Mouse (Mus musculus) left cerebral cortex, adult 18-20 months (tissue): ENCODE measurements around the gene Ube2o. TPM values are rescaled to one million over a fixed set of nuclear protein-coding genes. Genes with fewer than 3 reads are reported as not detected.

Source experiments
- DNase-seq, 2 experiments: peaks; one replicate each; pipeline ENCODE4 v3.0.0; 2021 to 2022; ENCODE audit warnings: low spot score in 2 of 2, mixed read lengths in 1 of 2
- long read RNA-seq, 2 experiments: library from polyadenylated mRNA; stranded (forward); transcript quantifications; one replicate each; pipeline ENCODE4 v2.0.0; 2021
- total RNA-seq, 2 experiments: library from RNA; stranded (reverse); gene quantifications; 2 replicates each; pipeline ENCODE4 v1.2.3; 2021

The Ube2o gene
- 100 to 1,000 TPM; 123 TPM for total RNA-seq
- long read RNA-seq, experiment 1, full-length matches to known transcripts, result 28 of 98 reads
- long read RNA-seq, experiment 1, partial matches to known transcripts, result 21 of 98 reads
- long read RNA-seq, experiment 1, other reads (novel, unspliced or antisense), result 49 of 98 reads
- long read RNA-seq, experiment 2, full-length matches to known transcripts, result 14 of 69 reads
- long read RNA-seq, experiment 2, partial matches to known transcripts, result 19 of 69 reads
- long read RNA-seq, experiment 2, other reads (novel, unspliced or antisense), result 36 of 69 reads

GRCm38 (mm10) chr11:116581376-116581814, at the start of gene Ube2o:
Gene Ube2o, minus strand, starts transcription at chr11:116581447.
- DNase-seq, result peak; percentile 84 to 90

- no peak for DNase-seq
Observed at GRCm38 (mm10) chr11:116630171-116630965, 49.1 kb upstream of the Ube2o start.

GRCm38 (mm10) chr11:116629472-116629871, 48.2 kb upstream of the Ube2o start:
- DNase-seq, result no peak

- peak; percentile 89 to 95 for DNase-seq
Observed at GRCm38 (mm10) chr11:116628712-116629111, 47.5 kb upstream of the Ube2o start.

GRCm38 (mm10) chr11:116627072-116628020, 46.1 kb upstream of the Ube2o start:
- no peak for DNase-seq

- DNase-seq, result no peak
Observed at GRCm38 (mm10) chr11:116626299-116627071, 45.2 kb upstream of the Ube2o start, which contains the start of gene Rhbdf2. Gene Rhbdf2, minus strand, starts transcription at chr11:116627019.

GRCm38 (mm10) chr11:116625081-116626000, 44.1 kb upstream of the Ube2o start:
- peak in 1 of 2 experiments; percentile 47 for DNase-seq

- DNase-seq, result peak in 1 of 2 experiments; percentile 24
Observed at GRCm38 (mm10) chr11:116624131-116624832, 43.0 kb upstream of the Ube2o start.

- DNase-seq, result no peak
Observed at GRCm38 (mm10) chr11:116623281-116624124, 42.3 kb upstream of the Ube2o start.

GRCm38 (mm10) chr11:116621258-116621704, 40.0 kb upstream of the Ube2o start:
- no peak for DNase-seq

GRCm38 (mm10) chr11:116620559-116621253, 39.5 kb upstream of the Ube2o start:
- no peak for DNase-seq

- no peak for DNase-seq
Observed at GRCm38 (mm10) chr11:116620073-116620472, 38.8 kb upstream of the Ube2o start.

- no peak for DNase-seq
Observed at GRCm38 (mm10) chr11:116619561-116619960, 38.3 kb upstream of the Ube2o start.

- DNase-seq, result no peak
Observed at GRCm38 (mm10) chr11:116619156-116619555, 37.9 kb upstream of the Ube2o start.

- DNase-seq, result no peak
Observed at GRCm38 (mm10) chr11:116618666-116619065, 37.4 kb upstream of the Ube2o start.

- no peak for DNase-seq
Observed at GRCm38 (mm10) chr11:116617641-116618040, 36.4 kb upstream of the Ube2o start.
